Mouse (Mus musculus) Muller cell, postnatal 12 days (primary cell): ENCODE measurements around the gene Bace2.

ENCODE experiments used
- DNase-seq: peaks from one replicate; pipeline ENCODE4 v3.0.0-alpha.2; 2015; ENCODE audit errors: inconsistent ontology term

Gene Bace2

GRCm38 (mm10) chr16:97467993-97468791, 111.7 kb downstream of the Bace2 start:
- no peak for DNase-seq

GRCm38 (mm10) chr16:97474671-97475070, 118.1 kb downstream of the Bace2 start:
- no peak for DNase-seq

- DNase-seq, result peak; percentile 79
Measured at GRCm38 (mm10) chr16:97475581-97475980, 119.0 kb downstream of the Bace2 start.

GRCm38 (mm10) chr16:97476524-97476923, 120.0 kb downstream of the Bace2 start:
- no peak for DNase-seq

GRCm38 (mm10) chr16:97478655-97479054, 122.1 kb downstream of the Bace2 start:
- no peak for DNase-seq

GRCm38 (mm10) chr16:97492369-97492768, 135.8 kb downstream of the Bace2 start:
- DNase-seq, result no peak
